Mouse (Mus musculus) urinary bladder, postnatal 14 days (tissue): Measurements from ENCODE around the gene Cnr1.

Experiments
- DNase-seq: peaks from one replicate; pipeline ENCODE4 v3.0.0; 2021; ENCODE audit warnings: low spot score

Cnr1 gene

DNA sequence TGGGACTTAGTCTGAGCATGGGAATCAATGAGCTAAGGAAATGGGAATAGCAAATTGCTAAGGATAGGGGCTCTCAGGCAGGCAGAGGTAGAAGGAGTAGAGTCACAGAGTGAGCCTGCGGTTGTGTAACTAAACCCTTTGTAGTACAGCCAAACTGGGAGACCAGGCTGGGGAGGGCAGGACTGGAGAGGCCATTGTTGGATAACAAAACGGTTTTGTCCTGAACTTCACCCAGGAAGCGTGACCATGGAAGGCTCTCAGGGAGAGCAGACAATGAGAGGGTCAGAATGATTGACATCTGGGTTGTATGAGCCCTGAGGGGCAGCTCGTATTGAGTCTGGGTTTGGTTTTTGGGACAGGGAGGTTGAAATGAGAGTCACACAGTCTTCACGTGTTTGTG is 17.2 kb downstream of the Cnr1 start:
- no peak for DNase-seq

DNA sequence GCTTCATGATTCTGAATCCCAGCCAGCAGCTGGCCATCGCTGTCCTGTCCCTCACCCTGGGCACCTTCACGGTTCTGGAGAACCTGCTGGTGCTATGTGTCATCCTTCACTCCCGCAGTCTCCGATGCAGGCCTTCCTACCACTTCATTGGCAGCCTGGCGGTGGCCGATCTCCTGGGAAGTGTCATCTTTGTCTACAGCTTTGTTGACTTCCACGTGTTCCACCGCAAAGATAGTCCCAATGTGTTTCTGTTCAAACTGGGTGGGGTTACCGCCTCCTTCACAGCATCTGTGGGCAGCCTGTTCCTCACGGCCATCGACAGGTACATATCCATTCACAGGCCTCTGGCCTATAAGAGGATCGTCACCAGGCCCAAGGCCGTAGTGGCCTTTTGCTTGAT is 19.5 kb downstream of the Cnr1 start:
- no peak for DNase-seq

DNA sequence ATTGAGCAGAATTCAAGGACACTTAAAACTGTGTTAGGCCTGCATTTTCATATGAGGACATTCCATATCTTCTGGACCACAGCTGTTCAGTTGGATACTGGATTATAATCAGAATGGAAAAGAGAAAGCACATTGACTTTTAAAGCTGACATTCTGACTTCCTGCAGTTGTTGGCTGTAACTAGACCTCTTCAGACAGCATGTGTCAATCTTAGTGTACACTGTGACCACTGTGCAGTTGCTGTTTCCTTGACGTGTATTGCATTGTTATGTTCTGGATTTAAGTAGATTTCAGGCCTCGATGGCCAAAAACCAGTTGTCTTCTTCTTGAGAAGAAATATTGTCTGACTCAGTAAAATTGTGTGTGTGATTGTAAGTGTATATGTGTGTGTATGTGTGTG is 21.3 kb downstream of the Cnr1 start:
- DNase-seq = no peak

DNA sequence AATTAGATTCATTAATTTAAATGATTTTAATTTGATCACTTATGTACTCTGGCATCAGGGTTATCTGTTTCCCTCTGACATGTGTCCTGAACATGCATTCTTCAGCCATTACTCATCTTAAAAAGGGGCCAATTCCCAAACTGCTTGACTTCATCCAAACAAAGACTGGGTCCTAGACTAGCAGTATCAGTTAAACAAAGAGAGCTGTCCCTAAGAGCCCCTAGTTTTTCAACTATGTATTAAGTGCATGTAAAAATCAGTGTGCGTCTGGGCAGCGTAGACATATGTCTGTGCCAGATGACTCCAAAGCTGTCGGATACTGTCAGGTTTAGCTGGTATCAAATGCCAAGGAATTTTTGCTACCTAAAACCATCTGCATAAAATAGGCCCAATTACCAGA is 23.2 kb downstream of the Cnr1 start:
- DNase-seq = no peak

DNA sequence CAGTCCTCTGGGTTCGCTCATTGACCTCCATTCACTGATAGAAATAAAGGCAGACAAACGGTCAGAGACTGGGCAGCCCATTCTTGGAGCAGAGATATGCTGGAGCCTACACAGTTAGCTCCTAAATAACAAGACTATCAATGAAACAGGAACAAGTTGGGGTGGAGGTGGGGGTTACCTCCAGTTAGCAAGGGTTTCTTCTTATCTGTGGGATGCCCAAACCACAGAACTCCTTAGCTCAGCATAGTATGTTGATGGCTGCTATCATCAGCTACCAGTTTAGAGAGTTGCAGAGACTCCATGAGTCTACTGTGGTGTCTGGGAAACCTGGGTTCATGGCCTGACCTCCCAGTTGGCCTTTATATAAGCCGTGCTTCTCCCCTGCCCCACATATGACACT is 33.0 kb downstream of the Cnr1 start:
- DNase-seq = no peak

- DNase-seq = no peak
These were observed 34.1 kb downstream of the Cnr1 start for GRCm38 (mm10) chr4:33958515-33958914.

- no peak for DNase-seq
These were observed 35.4 kb downstream of the Cnr1 start for GRCm38 (mm10) chr4:33959841-33960240.

- DNase-seq = no peak
These were observed 46.3 kb downstream of the Cnr1 start for GRCm38 (mm10) chr4:33970726-33971125.

- no peak for DNase-seq
These were observed 64.2 kb downstream of the Cnr1 start for GRCm38 (mm10) chr4:33988466-33989089.

- DNase-seq = no peak
These were observed 68.3 kb downstream of the Cnr1 start for GRCm38 (mm10) chr4:33992687-33993086.

- no peak for DNase-seq
These were observed 72.0 kb downstream of the Cnr1 start for GRCm38 (mm10) chr4:33996382-33996781.
